Mouse (Mus musculus): ENCODE data around the gene Ddost.
"Not testable (repeated sequence)": the region's sequence is repeated elsewhere in the genome, so short reads cannot be mapped to it uniquely, and the experiment has no call there.

Gene Ddost

DNA sequence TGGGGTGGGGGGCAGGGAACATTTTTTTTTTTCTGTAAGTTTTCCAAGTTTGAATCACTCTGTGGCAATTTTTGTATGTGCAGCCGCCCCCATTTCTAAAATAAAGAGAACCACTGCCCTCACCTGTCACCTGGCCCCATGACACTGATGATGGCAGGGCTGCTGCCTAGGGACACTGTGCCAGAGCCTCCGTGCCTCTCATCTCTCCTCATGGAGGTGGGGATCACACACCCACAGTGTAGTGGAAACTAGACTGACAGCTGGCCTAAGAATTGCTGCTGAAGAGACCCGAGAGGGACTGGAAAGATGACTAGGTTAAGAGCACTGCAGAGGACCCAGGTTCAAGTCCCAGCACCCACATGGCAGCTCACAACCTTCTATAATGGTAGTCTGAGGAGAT lies 7.6 kb downstream of the Ddost start:
- no peak for DNase-seq

DNA sequence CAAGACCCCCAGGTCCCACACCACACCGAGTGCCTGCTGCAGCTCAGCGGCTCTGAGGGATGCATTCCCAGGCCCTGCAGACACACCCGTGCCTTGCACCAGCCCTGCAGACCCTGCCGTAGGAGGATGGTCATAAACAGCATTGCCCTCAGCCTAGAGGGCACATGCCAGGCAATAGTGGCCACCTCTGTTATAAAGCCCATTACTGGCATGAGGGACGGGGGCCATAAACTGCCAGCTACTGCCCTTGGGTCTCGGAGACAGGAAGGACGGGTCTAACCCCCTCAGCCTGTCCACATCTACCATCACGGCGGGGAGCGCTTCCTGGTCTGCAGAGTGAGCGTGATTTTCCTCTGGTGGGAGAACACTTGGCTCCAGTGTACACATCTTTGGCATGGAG lies 8.5 kb downstream of the Ddost start:
- no peak for DNase-seq

DNA sequence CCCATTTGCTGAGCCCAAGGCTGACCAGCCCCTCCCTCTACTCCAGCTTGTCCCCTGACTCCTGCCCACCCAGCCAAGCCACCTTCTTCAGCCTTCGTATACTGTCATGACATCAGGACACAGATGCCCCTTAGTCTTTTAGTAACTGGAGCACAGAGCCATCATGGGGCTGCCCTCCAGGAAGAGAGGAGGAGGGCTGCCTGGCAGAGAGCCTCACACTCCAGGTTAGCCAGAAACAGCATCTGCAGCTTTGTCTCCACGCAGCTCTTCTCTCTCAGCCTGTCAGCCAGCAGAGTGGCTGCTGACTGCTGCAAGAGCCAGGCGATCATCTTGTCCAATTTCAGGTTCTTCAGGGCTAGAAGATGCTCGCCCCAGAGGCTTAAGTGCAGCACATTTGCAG lies 9.3 kb downstream of the Ddost start:
- no peak for DNase-seq

DNA sequence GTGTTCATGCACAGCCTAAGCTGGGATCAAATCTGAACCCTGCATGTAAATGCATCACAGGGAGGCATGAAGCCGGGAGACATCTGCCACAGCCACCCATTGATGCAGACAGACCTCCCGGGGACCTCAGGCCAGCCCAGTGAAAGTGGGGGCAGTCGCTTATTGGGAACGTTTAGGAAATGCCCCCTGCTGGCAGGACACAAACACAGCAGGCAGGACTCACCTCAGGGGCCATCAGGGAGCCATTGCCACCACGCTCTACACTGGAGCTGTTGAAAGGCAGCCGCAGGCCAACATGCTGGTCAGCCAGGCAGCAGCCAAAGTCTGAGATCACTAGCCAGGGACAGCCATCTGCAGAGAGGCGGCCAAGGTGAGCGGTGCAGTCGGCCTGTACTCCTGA lies 11.3 kb downstream of the Ddost start:
- peak; percentile 53 for DNase-seq

DNA sequence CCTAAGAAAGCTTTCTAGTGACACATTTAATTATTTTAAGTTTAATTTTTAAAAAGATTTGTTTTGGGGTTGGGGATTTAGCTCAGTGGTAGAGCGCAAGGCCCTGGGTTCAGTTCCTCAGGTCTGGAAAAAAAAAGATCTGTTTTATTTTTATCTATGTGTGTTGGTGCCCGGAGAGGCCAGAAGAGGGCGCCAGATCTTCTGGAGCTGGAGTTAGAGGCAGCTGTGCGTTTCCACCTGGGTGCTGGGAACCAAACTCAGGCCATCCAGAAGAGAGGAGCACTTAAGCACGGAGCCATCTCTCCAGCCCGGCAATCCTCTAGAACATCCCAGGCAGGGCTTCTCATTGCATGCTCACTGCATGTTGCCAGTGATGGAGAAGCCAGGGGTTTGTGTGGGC lies 11.8 kb downstream of the Ddost start:
- no peak for DNase-seq

DNA sequence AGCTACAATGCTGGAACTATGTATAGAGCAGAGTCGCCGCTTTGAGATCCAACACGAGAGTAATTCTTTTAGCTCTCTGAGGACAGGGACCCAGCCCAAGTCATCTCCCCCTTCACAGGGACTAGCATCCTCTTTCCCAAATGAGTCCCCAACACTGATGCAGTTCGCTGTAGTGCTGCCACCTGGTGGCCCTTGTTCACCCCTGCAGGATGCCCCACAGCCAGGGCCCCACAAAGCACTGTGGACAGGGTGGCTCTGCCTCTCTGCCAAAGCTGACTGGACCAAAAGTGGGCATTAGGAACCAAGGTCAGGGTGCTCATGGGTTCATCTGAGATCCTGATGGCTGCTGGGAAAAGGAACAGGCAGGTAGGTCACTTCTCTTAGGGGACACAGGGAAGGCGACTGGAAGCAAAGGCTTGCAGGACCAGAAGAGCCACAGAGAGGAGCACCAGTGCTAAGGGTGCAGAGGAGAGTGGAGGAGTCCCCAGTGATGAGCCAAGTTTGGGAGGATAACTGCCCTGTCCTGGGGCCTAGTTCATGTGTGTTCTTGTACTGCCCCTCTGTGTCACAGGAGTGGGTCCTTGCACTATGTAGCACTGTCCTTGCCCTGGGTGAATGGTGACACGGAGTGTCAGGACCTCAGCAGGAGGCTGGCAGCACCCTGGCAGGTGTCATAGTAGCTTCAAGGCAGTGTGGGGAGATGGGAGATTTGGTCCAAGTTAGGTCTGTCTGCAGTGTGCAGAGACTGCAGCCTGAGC lies 14.2 kb downstream of the Ddost start:
- DNase-seq: peak; percentile 73

DNA sequence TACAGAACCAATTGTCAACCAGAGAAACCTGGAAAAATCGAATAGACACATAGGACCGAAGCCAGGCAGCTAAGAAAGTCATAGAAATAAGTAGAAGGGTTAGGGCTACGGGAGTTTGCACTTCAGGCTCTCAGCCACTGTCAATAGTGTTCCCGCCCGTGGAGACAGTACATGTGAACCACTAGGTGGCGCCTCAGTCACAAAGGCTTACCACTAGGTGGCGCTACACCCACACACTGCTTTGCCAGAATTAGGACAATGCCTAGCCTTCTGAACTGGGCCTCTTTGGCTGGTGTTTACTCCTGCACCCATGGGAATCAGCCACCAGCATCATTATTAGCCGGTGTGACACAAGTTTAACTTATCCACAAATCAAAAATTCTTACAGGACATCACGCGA lies 15.0 kb downstream of the Ddost start:
- peak; percentile 91 for DNase-seq

DNA sequence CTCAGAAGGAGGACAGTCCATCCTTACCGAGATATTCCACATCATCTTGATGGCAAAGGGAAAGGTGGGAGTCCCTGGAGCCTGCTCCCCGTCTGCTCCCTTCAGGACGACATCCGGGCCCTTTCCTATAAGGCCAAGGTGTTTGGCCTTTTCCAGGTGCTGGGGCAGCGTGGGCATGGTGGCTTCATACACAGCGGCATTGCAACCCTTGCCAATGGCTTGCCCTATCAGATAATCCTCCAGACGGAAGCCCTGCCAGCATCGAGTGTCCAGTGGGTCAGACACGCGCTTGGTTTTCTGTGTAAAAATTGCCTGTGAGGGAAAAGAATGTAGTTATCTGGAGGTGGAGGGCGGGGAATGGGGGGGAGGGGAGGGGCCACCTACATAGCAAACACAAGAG lies 16.2 kb downstream of the Ddost start:
- DNase-seq: no peak

DNA sequence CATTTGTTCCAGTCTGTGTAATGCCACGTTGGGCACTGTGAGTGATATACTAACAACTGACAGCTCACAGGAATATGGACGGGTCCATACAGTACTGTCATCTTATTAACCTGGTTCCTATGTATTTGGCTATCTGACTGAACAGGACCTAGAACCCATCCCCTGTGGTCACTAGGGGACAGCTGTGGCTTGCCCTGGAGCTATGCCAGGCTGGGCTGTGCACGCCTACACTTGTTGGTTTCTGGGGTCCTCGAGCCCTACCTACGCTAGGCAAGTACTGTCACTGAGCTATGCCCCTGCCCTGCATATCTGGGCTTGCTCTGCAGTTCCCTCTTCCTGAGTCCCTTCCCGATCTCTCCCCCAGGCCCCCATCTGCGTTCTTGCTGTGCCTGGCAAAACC lies 17.0 kb downstream of the Ddost start:
- DNase-seq: no peak

DNA sequence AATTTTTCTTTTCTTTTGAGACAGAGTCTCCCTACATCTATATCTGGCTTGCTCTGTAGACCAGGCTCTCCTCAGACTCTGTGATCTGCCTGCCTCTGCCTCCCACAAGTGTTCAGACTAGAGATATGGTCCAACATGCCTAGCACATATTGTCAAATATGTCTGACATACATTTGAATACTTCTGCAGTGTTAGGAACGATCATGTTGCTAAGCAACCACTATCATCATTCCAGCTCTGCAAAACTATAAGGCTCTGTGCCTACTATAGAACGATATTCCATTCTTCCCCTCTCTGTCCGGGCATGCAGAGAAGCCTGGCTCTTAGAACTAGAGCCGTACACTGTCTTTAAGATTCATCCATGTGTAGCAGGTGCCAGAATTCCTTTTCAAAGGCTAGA lies 18.2 kb downstream of the Ddost start:
- DNase-seq: no peak

DNA sequence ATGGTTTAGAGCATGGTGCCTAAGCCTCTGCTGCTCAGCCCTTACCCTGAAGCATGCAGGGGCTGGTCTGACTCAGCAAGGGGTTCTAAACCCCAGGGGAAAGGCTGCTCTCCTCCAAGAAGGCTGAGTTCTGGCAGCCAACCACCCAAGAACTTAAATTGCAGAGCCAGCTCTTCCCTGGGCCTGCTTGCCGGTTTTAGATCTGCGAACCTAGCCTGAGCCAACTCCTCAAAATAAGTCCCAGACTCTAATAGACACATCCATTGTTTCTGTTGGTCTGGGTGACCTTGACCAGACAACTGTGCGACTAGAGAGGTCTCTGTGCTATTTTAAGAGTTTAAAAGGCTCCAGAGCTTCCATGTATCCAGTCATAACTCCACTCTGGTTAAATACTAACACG lies 19.2 kb downstream of the Ddost start:
- no peak for DNase-seq

DNA sequence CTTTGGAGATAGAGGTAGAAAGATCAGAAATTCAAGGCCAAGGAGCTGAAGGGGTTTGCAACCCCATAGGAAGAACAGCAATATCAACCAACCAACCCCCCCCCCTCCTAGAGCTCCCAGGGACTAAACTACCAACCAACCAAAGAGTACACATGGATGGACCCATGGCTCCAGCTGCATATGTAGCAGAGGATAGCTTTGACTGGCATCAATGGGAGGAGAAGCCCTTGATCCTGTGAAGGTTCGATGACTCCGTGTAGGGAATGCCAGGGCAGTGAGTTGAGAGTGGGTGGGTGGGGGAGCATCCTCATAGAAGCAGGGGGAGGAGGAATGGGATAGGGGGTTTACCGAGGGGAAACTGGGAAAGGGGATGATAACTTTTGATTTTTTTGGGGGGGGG lies 19.9 kb downstream of the Ddost start:
- no peak for DNase-seq

DNA sequence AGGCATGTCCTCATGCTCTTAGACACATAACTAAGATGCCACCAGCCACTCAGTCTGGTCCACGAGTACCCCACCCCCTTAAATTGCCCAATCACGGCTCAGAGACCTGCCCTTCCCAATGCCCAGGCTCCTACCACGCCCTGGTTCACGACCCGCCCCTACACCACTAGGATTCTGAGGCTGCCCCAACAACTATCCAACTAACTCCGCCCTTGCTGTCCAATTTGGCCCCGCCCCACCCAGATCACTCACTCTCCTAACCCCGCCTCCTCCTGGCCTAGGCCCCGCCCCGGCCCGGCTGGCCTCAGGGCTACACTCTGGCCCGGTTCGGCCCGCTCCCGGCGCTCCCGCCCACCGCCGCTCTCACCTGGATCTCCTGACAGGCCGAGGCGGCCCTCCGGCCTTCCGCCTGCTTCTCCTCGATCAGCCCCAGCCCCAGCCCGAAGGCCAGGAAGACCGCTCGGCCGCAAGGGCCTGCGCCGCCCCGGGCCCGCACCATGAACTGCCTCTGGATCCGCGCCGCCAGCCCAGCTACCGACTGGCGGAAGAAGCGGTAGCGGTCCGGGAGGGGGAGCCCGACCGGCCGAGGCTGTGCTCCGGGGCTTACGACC lies 21.0 kb downstream of the Ddost start:
- peak; percentile 93 for DNase-seq

DNA sequence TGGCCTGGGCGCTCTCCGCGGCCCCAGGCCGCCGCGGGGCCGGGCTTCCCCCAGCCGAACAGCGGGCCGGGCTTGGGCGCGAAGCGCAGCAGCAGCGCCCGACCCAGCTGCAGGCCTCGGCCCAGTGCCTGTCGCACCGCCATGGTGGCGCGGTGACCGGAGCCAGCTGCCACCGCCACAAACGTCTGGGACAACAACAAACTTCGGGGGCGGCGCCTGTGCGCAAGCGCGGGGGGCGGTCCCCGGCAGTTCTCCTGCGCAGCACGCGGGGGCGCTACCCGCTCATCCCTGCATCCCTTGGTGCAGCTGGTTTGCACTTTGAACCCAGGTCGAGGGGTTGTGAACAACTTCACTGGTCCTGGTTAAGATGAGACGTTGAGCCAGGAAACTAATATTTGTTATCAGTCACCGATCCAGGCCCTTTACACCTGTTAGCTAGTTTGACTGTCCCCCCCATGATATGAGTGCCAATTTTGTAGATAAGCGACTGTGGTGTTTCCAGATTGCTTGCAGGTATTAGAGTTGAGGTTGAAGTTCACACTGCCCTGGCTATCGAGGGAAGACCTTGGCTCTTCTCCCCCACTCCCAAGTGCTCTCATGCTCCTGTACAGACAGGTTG lies 21.7 kb downstream of the Ddost start, which contains the start of gene Pink1:
TSS of gene Pink1 (minus strand) at position 231 of the 619 bp plus-strand sequence.
- peak; percentile 92 for DNase-seq

DNA sequence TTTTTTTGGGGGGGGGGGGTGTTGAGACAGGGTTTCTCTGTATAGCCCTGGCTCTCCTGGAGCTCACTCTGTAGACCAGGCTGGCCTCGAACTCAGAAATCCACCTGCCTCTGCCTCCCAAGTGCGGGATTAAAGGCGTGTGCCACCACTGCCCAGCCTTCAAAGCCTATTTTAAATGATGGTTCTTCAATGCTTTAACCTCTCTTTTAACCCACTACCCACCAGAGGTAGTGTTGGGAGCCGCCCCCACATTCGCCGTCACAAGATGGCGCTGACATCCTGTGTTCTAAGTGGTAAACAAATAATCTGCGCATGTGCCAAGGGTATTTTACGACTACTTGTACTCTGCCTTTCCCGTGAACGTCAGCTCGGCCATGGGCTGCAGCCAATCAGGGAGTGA lies 22.6 kb downstream of the Ddost start:
- not testable (repeated sequence) for DNase-seq

DNA sequence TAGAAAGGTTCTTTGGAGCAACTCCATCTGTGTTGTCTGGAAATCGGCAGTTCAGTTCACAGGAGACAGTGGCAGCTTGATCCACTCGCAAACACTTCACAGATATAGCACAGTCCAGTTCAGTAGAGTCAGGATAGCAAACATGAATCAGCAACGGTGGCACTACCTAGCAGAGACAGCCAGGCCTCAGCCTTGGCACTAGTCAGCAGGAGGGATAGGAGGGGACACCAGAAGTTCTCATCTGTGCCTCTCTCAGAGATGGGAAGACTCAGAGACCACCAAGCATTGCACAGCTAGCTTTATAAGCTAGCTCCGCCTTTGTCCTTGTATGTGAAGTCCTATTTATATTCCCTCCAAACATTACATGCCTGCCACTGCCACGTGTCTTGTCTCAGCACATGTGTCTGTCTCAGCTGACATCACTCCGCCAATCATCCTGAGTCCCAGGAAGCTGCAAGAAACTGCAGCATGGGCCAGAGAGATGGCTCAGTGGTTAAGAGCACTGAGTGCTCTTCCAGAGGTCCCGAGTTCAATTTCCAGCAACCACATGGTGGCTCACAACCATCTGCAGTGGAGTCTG lies 23.5 kb downstream of the Ddost start:
- DNase-seq: no peak

DNA sequence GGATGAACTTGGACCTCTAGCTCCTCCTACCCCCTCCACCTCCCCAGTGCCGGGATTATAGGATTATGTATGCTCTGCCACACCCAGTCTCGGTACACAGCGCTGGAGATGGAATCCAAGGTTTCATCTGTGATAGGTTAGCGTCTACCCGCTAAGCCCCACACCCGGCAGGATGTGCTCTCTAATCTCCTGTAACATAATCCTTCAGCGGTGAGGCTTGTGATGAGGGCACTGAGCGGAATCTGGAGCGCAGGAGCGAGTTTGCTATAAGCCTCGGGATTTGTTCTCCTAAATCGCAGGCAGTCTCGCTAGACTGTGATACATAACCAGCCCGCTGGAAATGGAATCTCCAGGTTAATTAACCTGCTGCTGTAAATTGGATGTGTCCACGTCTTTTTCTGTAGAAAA lies 25.7 kb downstream of the Ddost start:
- DNase-seq: peak; percentile 91

DNA sequence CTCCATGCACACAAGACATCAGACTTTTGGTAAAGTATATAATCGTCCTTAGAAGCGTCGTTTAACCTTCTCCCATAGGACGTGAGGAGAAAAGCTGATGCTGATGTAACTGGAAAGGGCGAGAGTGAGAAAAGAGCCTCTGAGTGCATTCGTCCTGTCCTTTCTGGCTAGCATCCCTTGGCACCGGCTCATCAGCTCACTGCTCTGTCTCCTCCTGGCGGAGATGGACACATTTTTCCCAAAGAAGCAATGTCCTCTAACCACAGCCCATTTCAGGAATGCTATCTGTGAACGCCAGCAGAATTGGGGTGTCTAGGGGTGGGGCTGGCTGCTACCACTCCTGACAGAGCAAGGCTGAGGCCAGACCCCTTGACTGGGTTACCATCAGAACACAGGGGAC lies 27.1 kb downstream of the Ddost start:
- peak; percentile 39 for DNase-seq

DNA sequence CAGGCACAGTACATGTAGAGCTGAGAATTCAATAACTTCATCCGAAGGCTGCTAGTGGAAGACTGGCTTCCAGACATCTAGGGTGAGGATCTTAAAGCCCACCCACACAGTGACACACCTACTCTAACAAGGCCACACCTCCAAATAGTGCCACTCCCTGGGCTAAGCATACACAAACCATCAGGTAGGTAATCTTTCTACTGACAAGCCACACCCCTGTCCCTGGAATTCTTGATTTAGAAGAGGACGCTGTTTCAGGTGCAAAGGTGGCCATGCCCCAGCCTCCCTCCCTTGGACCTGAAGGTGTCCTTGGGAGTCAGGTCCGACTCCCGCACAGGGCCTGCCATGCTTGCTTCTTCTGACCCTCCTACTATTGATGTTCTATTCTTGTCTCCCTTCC lies 28.6 kb downstream of the Ddost start:
- no peak for DNase-seq

DNA sequence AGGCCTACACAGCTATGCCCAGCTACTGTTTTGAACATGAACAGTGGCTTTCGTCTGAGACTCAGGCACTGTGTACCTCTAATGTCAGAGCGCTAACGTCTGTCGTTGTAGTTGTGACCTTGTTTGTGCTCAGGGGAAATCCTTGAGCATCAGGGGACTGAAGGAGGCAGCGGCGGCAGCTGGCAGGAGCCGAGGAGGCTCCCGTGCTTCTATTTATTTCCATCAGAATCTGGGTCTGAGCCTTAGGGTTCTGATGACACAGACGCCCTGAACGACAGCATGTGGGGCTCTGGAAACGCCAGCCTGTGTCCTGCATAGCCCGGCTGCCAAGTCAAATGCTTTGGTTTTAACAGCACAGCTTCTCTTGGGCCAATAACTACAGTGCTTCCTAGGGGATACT lies 30.5 kb downstream of the Ddost start:
- DNase-seq: no peak

DNA sequence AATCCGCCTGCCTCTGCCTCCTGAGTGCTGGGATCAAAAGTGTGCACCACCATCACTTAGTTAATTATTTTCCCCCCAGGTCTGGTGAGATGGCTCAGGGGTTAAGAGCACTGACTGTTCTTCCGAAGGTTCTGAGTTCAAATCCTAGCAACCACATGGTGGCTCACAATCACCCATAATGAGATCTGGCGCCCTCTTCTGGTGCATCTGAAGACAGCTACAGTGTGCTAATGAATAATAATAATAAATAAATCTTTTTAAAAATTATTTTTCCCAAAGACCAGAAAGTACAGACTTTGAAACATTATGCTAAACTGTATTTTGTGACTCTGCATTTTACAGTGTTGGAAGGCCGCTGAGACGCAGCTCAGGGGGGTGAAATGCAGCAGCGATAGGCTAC lies 31.1 kb downstream of the Ddost start:
- no peak for DNase-seq

DNA sequence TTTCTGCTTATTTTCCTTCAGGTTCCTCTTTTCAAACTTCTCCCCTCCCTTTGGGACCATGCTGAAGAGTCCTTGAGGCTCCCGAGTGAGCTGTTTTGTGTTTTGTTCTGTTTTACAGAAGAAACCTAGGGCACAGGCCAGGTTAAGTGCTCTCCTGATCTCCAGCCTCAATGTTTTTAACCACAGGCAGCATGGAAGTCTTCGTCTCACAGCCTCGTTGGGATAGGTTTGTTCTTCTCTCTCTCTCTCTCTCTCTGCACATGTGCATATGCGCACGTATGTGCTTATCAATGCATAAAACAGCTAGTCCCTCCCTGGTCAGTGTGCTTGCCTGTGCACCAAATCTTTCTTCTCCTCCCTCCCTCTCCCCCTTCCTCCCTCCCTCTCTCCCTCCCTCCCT lies 32.3 kb downstream of the Ddost start:
- DNase-seq: no peak

DNA sequence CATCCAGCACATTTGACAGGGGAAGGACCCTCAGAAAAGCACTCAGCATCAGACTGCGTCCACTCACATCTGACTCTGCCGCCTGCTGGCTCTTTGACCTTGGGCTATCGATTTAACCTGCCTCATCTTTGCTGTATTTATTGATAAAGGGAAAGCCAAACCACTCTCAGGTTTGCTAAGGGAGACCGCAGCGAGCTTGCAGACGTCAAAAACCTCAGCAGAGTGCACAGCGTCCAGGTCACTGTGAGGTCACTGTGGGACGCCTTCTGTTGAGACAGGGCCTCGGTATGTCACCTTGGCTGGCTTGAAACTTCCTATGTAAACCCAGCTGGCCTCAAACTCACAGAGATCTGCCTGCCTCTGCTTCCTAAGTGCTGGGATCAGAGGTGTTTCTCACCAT lies 32.8 kb downstream of the Ddost start:
- DNase-seq: no peak

DNA sequence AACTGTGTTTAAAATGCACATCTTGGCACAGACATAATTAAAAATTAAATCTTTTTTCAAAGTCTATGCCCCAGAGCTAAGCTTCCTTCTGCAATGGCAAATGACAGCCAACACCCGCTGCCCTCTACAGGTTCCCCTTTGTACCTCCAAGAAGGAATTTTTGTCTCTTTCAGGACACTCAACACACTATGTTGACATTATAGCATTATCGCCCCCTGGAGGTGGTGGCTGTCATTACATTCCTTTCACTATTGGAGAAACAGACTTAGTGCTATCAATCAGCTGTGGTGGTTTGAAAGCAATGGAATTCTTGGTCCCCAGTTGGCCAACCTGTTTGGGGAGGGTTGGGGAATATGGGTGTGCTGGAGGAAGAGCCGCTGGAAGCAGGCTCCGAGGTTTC lies 35.4 kb downstream of the Ddost start:
- DNase-seq: peak; percentile 70

Data from retina, postnatal 1 day (tissue).